ENCODE assay signal across 8 mouse cellular contexts in genomic region chr19:23143074-23143445, GRCm38 (mm10). TPM values are rescaled to one million over a fixed set of nuclear protein-coding genes. Genes with fewer than 3 reads are reported as not detected.
DNase-seq lines count a peak whose midpoint lies in the region; ATAC-seq and TF ChIP-seq lines count a peak whose summit lies in the region.

No protein-coding gene starts in this region.

- H3K4me3 ChIP-seq in erythroblast, embryonic 14.5 days (replicated peaks): peak overlapping the region; percentile 80
- peak overlapping the region; percentile 62 for H3K4me3 ChIP-seq in lung, embryonic 14.5 days (ENCODE audit: low read depth, low read length)
- H3K4me3 ChIP-seq in intestine, postnatal 0 days (ENCODE audit: low read depth, low read length): peak overlapping the region; percentile 80
- H3K4me3 ChIP-seq in olfactory bulb, adult 2 months (ENCODE audit: insufficient read depth, low read depth, low read length): peak overlapping the region; percentile 81

- WGBS in lung, embryonic 14.5 days: 54% methylated on average over 7 of the region's 7 CpGs
- WGBS in intestine, postnatal 0 days: 72% methylated on average over 7 of the region's 7 CpGs
- 24% methylated on average over 7 of the region's 7 CpGs for WGBS in olfactory bulb, adult 2 months

- no peak overlapping the region for H3K9ac ChIP-seq in lung, embryonic 14.5 days
- H3K9ac ChIP-seq in intestine, postnatal 0 days (ENCODE audit: low read depth, low read length): peak overlapping the region; percentile 92; the same call in 1 of the 2 replicates

- H3K27me3 ChIP-seq in erythroblast, embryonic 14.5 days (ENCODE audit: control insufficient read depth): peaks cover 11% of the 10 kb centered on the region
- H3K27me3 ChIP-seq in lung, embryonic 14.5 days (ENCODE audit: insufficient read depth, low read length): peaks cover 8% of the 10 kb centered on the region; the same call in 1 of the 2 replicates
- no peaks in the 10 kb centered on the region for H3K27me3 ChIP-seq in intestine, postnatal 0 days (replicated peaks; ENCODE audit: control insufficient read depth, insufficient read depth, low read length)

- DNase-seq in lung, embryonic 14.5 days: no peak
- no peak for DNase-seq in lung, postnatal 14 days
- DNase-seq in adipocyte (ENCODE audit: low spot score): no peak
- no peak for DNase-seq in thymus, postnatal 14 days

- no peak for ATAC-seq in erythroblast, adult 5-6 weeks (replicated peaks; ENCODE audit: low FRiP score, poor library complexity, severe bottlenecking)
- no peak for ATAC-seq in lung, embryonic 14.5 days (ENCODE audit: insufficient read depth)
- no peak for ATAC-seq in intestine, postnatal 0 days

- no peak for TF ChIP-seq CTCF in lung, embryonic 14.5 days (IDR thresholded peaks at IDR 0.05; ENCODE audit: low read depth)
- no peak for TF ChIP-seq CTCF in intestine, postnatal 0 days (IDR thresholded peaks at IDR 0.05; ENCODE audit: low read depth)
- TF ChIP-seq CTCF in olfactory bulb, adult 2 months (IDR thresholded peaks at IDR 0.05; ENCODE audit: insufficient read depth, low read depth, low read length): no peak

- H3K27ac ChIP-seq in lung, embryonic 14.5 days (ENCODE audit: low read depth): no peak overlapping the region
- no peak overlapping the region for H3K27ac ChIP-seq in intestine, postnatal 0 days (ENCODE audit: low read depth, low read length)
- H3K27ac ChIP-seq in olfactory bulb, adult 2 months (ENCODE audit: insufficient read depth, low read depth, low read length): peak overlapping the region; percentile 89

- no peak for TF ChIP-seq POLR2A in olfactory bulb, adult 2 months (IDR thresholded peaks at IDR 0.05; ENCODE audit: insufficient read depth, low read depth, low read length)

- peak overlapping the region; percentile 98 for H3K4me2 ChIP-seq in lung, embryonic 14.5 days
- H3K4me2 ChIP-seq in intestine, postnatal 0 days (replicated peaks; ENCODE audit: low read depth): peak overlapping the region; percentile 77

- no peaks in the 10 kb centered on the region for H3K9me3 ChIP-seq in erythroblast, embryonic 14.5 days (ENCODE audit: control insufficient read depth, low read length)
- no peaks in the 10 kb centered on the region for H3K9me3 ChIP-seq in lung, embryonic 14.5 days (ENCODE audit: low read depth, low read length)
- no peaks in the 10 kb centered on the region for H3K9me3 ChIP-seq in intestine, postnatal 0 days (ENCODE audit: control insufficient read depth)

- peaks cover 57% of the 10 kb centered on the region for H3K4me1 ChIP-seq in erythroblast, embryonic 14.5 days (ENCODE audit: control insufficient read depth)
- H3K4me1 ChIP-seq in lung, embryonic 14.5 days (ENCODE audit: insufficient read depth): no peaks in the 10 kb centered on the region; the same call in 1 of the 2 replicates
- no peaks in the 10 kb centered on the region for H3K4me1 ChIP-seq in intestine, postnatal 0 days (replicated peaks; ENCODE audit: control insufficient read depth, insufficient read depth, low read length)
- H3K4me1 ChIP-seq in olfactory bulb, adult 2 months (ENCODE audit: control insufficient read depth, insufficient read depth, low read length): peaks cover 17% of the 10 kb centered on the region

- H3K36me3 ChIP-seq in erythroblast, embryonic 14.5 days (ENCODE audit: control insufficient read depth): no peaks in the 10 kb centered on the region
- H3K36me3 ChIP-seq in lung, embryonic 14.5 days (ENCODE audit: insufficient read depth): no peaks in the 10 kb centered on the region
- H3K36me3 ChIP-seq in intestine, postnatal 0 days (ENCODE audit: control insufficient read depth, insufficient read depth): peaks cover 3% of the 10 kb centered on the region; the same call in 1 of the 2 replicates

RNA-seq across cellular contexts. Expression of gene Klf9, which starts 2.0 kb away (rescaled TPM):
- polyA plus RNA-seq in erythroblast, embryonic 14.5 days (2012): 0.06 and 0.20 TPM in 2 replicates
- total RNA-seq in erythroblast, adult 5-6 weeks (2015; ENCODE audit: low replicate concordance): 2.5 TPM in 2 replicates
- total RNA-seq in erythroblast, adult 5-6 weeks (2017; ENCODE audit: low replicate concordance): 1.8 and 6.1 TPM in 2 replicates
- polyA plus RNA-seq in lung, embryonic 14.5 days (2014; fragmentation: Nextera tagmentation; extraction: Ambion mirVana): 2.0 and 2.3 TPM in 2 replicates
- polyA plus RNA-seq in intestine, postnatal 0 days (2015; fragmentation: Nextera tagmentation; extraction: Ambion mirVana): 12.1 and 15.3 TPM in 2 replicates
- polyA plus RNA-seq in olfactory bulb, adult 2 months (2012; ENCODE audit: insufficient read depth, insufficient read length, low replicate concordance, missing spikeins): 102 and 132 TPM in 2 replicates
